Mouse (Mus musculus) T-helper 2 cell (primary cell): ENCODE measurements around the gene Tmem95.
"Not testable (repeated sequence)": the region's sequence is repeated elsewhere in the genome, so short reads cannot be mapped to it uniquely, and the experiment has no call there.

Source experiments
- in situ Hi-C: fragments of 300-600 bp; cut with MboI, MseI; formaldehyde crosslinking; loops from one replicate; pipeline ENCODE4 v1.15.1; 2025; ENCODE audit warnings: high pct_unique_total_duplicates

Gene Tmem95

GRCm38 (mm10) chr11:69880853-69881603 is 3.2 kb upstream of the Tmem95 start, which contains the start of gene Kctd11:
TSS of gene Kctd11 (minus strand) at chr11:69881406.
- in situ Hi-C loops = no loop called here

DNA sequence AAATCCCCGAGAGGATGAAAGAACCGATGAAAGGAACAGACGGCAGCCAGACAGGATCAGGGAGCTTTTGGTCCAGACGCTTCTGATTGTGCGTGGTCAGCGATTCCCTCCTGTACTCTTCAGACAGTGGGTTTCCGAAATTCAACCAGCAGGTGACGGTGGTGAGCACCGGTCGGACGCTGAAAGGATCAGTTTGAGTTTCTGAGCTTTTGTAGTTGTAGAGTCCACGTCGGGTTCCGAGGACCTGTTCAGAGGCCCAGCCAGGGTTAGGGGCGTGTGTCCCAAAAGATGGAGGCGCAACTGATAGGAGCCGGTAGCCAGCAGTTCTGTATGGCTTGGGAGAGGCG is 2.7 kb upstream of the Tmem95 start:
- in situ Hi-C loops = no loop called here

DNA sequence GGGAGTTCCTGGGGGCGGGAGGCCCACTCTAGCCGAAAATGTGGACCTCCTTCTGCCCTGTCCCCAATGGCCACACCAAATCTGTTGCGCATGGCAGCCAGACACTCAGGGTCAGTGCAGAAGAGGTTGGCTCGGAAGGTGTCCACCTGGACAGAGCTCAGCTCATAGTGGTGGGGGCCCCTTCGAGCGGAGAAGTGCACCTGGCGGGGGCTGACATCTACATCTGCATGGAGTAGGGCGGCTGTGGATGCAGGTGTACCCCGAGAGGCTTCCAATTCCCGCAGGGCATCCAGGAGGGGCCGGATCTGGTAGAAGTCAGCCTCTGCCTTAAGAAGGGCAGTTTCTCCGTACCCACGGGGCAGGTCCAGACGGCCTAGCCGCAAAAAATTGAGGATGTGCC is 1.9 kb upstream of the Tmem95 start:
- in situ Hi-C loops = loop anchor here (5.0 kb wide), 1 partner anchor 77 kb away; the partner anchor contains the start of gene Fgf11

GRCm38 (mm10) chr11:69878952-69879351 is 1.1 kb upstream of the Tmem95 start:
- in situ Hi-C loops = loop anchor here (5.0 kb wide), 1 partner anchor 77 kb away; the partner anchor contains the start of gene Fgf11

GRCm38 (mm10) chr11:69878399-69878798 is 581 bp upstream of the Tmem95 start:
- in situ Hi-C loops = loop anchor here (5.0 kb wide), 1 partner anchor 76 kb away; the partner anchor contains the start of gene Fgf11

- in situ Hi-C loops = loop anchor here (5.0 kb wide), 1 partner anchor 75 kb away; the partner anchor contains the start of gene Fgf11
These were observed 951 bp downstream of the Tmem95 start for GRCm38 (mm10) chr11:69876867-69877266.

DNA sequence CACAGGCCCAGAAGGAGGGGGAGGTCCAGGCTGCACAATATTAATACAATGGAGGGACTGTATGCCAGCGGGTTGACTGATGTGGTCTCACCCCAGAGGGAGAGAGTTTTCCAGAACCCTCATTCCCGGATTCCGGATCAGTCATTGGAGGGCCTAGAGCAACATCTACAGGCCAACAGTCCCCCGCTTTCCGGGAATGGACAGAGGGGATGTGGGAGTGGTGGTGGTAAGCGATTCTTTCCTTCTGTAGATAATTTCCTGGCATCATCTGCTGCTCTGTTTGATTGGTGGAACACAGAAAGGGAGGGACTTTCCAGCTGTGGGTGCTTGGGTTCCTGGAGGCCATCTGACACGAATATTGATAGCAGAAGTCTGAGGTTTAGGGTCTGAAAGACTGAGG is 1.6 kb downstream of the Tmem95 start:
- in situ Hi-C loops = loop anchor here (5.0 kb wide), 1 partner anchor 74 kb away; the partner anchor contains the start of gene Fgf11

GRCm38 (mm10) chr11:69872451-69872850 is 5.4 kb downstream of the Tmem95 start:
- in situ Hi-C loops = no loop called here

GRCm38 (mm10) chr11:69871822-69872221 is 6.0 kb downstream of the Tmem95 start:
- in situ Hi-C loops = no loop called here

GRCm38 (mm10) chr11:69870289-69871069 is 7.3 kb downstream of the Tmem95 start:
- in situ Hi-C loops = no loop called here

DNA sequence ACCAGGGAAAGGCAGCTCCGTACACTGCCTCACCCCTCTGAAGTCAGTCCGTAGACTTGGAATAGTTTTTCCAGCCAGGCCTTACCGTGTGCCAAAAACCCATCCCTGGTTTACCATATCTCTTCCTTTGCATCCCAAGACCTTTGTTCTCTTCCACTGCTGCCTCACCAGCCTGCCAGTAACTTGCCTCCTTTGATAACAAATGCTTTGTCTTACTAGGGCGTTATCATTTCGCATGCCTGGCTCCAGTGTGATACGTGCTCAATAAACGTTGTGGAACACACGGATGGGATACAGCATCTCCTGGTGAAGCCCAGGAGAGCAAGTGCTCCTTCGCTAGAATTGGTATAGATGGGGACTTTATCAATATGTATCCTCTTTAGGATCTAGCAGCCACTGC is 10.5 kb downstream of the Tmem95 start:
- in situ Hi-C loops = no loop called here

DNA sequence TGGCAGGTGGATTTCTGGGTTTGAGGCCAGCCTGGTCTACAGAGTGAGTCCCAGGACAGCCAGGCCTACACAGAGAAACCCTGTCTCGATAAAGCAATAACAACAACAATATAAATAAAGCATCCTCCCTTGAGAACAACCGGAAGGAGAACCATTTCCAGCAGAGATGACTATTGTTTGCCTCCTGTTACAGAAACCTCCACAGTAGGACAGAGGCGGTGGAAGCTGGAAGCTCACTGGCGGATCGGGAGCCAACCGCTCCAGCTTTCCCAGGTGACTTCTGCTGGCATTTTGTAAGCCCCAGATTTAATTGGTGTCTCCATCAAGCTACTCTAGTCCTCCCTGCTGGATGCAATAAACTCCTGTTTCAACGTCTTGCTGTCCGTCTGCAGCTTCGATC is 12.3 kb downstream of the Tmem95 start:
- in situ Hi-C loops = no loop called here

DNA sequence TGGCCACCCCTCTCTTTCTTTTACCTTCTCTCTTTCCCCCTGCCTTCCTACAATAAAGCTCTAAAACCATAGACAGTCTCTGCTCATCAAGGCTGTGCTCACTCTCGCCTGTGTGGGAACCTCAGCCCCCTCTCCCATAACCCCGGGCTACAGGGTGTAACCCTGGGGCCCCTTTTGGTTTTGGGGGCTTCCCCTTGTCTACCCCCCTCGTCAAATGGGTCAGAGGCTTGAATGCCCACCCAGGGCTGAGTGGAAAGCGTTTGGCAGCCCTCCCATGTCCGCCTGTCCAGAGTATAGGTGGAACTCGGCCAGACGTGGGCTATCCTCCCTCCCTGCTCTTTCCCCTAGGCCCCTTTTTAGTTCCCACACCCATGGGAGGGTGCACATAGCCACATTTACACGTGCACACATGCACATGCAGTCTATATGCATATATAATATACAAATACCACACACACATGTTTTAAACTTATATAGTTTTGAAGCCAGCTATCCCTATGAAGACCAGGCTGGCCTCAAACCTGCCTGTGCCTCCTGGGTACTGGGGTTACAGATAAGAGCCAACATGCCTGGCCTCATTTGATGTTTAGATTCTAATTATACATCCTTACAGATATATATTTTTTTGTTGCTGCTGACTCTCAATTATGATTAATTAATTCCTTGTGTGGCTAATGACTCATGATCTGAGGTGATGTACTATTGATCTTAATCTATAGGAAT is 13.5 kb downstream of the Tmem95 start:
- in situ Hi-C loops = no loop called here

DNA sequence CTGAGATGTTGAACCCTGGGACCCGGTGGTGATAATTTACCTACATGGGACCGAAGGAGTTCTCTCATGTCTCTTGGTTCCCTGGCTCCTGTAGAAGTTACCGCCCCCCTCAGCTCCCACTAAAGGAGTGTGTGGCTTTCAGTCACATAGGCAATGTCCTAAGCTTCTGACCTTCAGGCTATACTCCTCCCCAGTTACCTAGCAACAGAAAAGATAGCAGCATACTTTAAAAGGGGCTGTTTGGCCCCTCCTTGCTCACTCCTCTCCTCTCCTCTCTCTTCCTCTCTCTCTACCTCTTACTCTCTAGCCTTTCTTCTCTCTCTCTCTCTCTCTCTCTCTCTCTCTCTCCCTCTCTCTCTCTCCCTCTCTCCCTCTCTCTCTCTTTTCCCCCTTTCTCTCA is 14.1 kb downstream of the Tmem95 start:
- in situ Hi-C loops = not testable (repeated sequence)

GRCm38 (mm10) chr11:69858113-69858998 is 19.5 kb downstream of the Tmem95 start, which contains the start of gene Tnk1:
TSS of gene Tnk1 (minus strand) at chr11:69858730.
- in situ Hi-C loops = no loop called here

GRCm38 (mm10) chr11:69855347-69855746 is 22.5 kb downstream of the Tmem95 start:
- in situ Hi-C loops = no loop called here

- in situ Hi-C loops = no loop called here
These were observed 23.1 kb downstream of the Tmem95 start for GRCm38 (mm10) chr11:69854680-69855079.

DNA sequence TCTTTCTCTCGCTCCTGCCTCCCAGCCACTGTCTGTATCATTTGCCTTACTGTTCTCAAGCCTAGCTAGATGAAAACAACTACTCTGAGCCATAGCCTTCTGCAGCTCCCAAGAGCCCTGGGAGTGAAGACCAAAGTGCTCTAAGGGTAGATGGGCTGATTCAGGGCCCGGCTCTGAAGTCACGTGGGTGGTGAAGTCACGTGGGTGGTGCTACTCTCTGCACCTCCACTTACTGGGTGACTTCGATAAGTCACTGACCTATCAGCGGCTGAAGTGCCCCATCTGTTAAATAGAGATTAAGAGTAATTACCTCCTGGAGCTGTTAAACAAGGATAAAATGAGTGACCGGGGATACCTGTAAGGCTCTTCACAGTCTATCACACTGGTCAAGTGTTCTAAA is 23.8 kb downstream of the Tmem95 start:
- in situ Hi-C loops = no loop called here

DNA sequence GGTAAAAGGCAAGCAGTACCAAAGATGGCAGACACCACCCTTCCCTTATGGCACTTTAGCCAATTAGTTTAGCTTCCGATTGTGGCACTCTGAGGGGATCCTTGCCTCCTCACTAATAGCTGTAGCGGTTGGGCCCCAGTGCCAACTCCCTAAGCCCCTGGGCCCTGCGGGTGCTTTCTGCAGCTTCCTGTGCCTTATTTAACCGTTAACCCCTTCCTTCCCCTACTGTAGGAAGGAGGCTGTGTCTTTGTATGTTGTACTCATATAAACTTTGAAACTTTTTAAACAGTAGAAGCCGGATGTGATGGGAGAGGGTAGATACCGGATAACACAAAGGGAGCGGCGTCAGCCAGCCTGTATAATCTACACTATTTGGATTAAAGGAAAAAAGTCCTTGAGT is 27.1 kb downstream of the Tmem95 start:
- in situ Hi-C loops = no loop called here

DNA sequence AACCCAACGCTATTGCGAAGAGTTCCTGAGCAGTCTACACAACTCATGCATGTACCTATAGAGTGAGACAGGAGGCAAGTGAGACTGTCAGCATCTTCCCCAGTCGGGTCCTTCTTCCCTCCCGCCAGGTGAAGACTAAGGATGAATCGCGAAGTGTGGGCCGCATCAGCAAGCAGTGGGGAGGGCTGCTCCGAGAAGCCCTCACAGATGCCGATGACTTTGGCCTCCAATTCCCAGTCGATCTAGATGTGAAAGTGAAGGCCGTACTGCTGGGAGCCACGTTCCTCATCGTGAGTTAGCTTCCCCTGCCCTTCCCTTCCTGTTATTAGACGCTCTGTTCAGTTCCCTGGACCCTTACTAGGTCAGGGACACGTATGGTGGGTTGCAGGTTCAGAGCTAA is 27.9 kb downstream of the Tmem95 start:
- in situ Hi-C loops = no loop called here

DNA sequence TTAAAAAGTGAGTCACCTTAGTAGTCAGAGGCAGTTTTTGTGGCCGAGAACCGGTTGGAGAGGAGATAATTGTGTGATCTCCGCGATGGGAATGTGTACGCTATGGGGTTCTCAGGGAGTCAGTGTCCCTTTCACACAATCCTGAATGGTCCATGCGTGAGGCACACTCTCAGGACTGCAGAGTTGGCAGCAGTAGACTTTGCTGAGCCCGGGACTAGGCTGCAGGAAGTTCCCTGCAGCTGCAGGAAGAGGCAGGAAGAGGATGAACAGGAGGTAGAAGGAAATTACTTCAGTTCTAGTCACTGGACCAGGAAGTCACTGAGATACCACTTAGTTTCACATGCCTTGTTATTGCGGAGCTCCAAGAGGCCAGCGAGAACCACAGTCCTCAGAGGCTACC is 28.7 kb downstream of the Tmem95 start:
- in situ Hi-C loops = no loop called here
